Mouse (Mus musculus): ENCODE data around the gene Ldha. TPM values are rescaled to one million over a fixed set of nuclear protein-coding genes. Genes with fewer than 3 reads are reported as not detected.
"Not testable (repeated sequence)": the region's sequence is repeated elsewhere in the genome, so short reads cannot be mapped to it uniquely, and the experiment has no call there.

The Ldha gene
- polyA plus RNA-seq (2015; fragmentation: Nextera tagmentation; extraction: Ambion mirVana): 1,645 and 1,659 TPM in 2 replicates

GRCm38 (mm10) chr7:46840787-46841525, at the start of gene Ldha:
Ldha (plus strand) TSS chr7:46841475.
- no peak for ATAC-seq (ENCODE audit: low FRiP score, low read depth)
- peaks cover 9% of the 10 kb centered on the region for H3K27me3 ChIP-seq
- no peak within 1 kb of the TSS for H3K4me3 ChIP-seq
- WGBS: 23% methylated on average over 6 of the region's 6 CpGs
- H3K4me1 ChIP-seq: peaks cover 29% of the 10 kb centered on the region
- H3K27ac ChIP-seq: no peak within 1 kb of the TSS
- H3K9ac ChIP-seq: no peak within 1 kb of the TSS
- H3K9me3 ChIP-seq: no peaks in the 10 kb centered on the region
- H3K36me3 ChIP-seq: no peaks in the 10 kb centered on the region
- no peak within 1 kb of the TSS for H3K4me2 ChIP-seq (replicated peaks)

DNA sequence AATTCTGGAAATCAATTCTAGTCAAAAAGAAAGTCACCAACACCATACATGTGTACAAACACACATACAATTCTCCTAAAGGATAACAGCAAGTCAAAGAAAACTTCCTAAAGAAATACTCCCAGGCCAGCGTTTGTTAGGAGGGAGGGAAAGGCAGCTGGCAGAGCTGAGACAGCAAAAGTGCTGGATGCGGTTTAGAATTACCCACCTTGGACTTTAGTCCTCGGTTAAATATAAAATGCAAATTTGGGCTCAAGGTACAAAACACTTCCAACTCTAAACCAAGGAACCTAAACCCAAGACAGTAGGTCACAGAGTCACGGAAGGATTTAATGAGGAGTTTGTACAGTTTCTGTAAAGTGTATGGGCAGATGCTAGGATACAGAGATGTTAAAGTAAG, 47.4 kb upstream of the Ldha start:
- no peaks in the 10 kb centered on the region for H3K9me3 ChIP-seq
- H3K27ac ChIP-seq: no peak overlapping the region
- no peak overlapping the region for H3K9ac ChIP-seq
- H3K4me3 ChIP-seq: no peak overlapping the region
- H3K27me3 ChIP-seq: no peaks in the 10 kb centered on the region
- no peak for ATAC-seq (ENCODE audit: low FRiP score, low read depth)
- peaks cover 15% of the 10 kb centered on the region for H3K36me3 ChIP-seq
- H3K4me1 ChIP-seq: peaks cover 25% of the 10 kb centered on the region
- WGBS: 81% methylated on average over 4 of the region's 4 CpGs
- H3K4me2 ChIP-seq (replicated peaks): no peak overlapping the region; the same call in 1 of the 2 replicates

- Histone ChIP-seq H3K4me2 (replicated peaks) (peak within 1 kb of the TSS; percentile 92), H3K27me3 (no peaks in the 10 kb centered on the region), H3K36me3 (peaks cover 9% of the 10 kb centered on the region), H3K9me3 (no peaks in the 10 kb centered on the region), H3K4me3 (peak within 1 kb of the TSS; percentile 95), H3K4me1 (peaks cover 25% of the 10 kb centered on the region), H3K27ac (peak within 1 kb of the TSS; percentile 82), H3K9ac (peak within 1 kb of the TSS; percentile 89)
- under 1% methylated on average over 64 of the region's 75 CpGs for WGBS
- peak; percentile 98 for ATAC-seq (ENCODE audit: low FRiP score, low read depth)
These were observed 45.7 kb upstream of the Ldha start, which contains the start of the genes Hps5 and Gtf2h1 for GRCm38 (mm10) chr7:46795287-46796205. Hps5 (minus strand) TSS chr7:46796064. Gtf2h1 (plus strand) TSS chr7:46796103.

DNA sequence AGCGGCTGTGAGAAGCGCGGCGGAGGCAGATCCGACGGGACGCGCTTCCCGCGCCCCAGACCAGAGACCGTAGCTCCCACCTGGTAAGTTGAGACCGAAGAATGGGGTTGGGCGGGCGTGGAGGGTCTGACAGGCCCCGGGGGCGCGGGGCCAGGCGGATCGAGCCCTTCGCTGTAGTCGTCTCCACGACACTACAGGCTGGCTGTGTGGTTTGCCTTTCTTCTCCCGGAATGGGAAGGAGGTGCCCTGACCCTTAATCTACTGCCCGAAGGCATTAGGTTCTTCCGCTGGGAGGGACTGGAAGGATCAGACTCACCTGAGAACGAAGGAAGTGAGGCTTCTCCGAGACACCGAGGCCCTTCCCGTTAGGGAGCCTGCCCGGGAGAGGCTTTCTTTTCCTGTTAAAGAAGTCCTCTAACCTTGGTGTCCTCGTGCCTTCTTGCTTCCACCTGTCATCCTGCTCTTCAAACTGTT, 45.0 kb upstream of the Ldha start:
- WGBS: 0% methylated on average over 31 of the region's 31 CpGs
- no peak for ATAC-seq (ENCODE audit: low FRiP score, low read depth)

GRCm38 (mm10) chr7:46796779-46797178, 44.5 kb upstream of the Ldha start:
- WGBS: 54% methylated on average over 6 of the region's 6 CpGs

More for the DNA sequence above, 45.0 kb upstream of the Ldha start:
- no peaks in the 10 kb centered on the region for H3K27me3 ChIP-seq
- H3K4me1 ChIP-seq: peaks cover 25% of the 10 kb centered on the region
- no peaks in the 10 kb centered on the region for H3K9me3 ChIP-seq
- H3K27ac ChIP-seq: no peak overlapping the region
- H3K36me3 ChIP-seq: peaks cover 12% of the 10 kb centered on the region
- H3K4me3 ChIP-seq: peak overlapping the region; percentile 95
- peak overlapping the region; percentile 92 for H3K4me2 ChIP-seq (replicated peaks)
- H3K9ac ChIP-seq: peak overlapping the region; percentile 89

DNA sequence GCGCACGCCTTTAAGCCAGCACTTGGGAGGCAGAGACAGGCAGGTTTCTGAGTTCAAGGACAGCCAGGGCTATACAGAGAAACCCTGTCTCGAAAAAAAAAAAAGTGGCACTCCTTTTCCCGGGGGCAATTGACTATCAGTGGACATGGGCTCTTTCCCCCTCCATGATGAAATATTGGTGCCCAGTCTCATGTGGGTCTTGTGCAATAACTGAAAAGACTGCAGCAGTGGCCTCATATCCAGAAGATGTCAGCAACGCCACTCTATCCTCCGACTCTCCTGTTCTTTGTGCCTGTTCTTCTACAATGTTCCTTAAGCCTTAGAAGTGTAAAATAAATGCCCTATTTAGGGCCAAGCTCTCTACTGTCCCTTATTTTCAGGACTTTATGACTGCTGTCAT, 30.9 kb upstream of the Ldha start:
- no peak overlapping the region for H3K4me2 ChIP-seq (replicated peaks)
- H3K9me3 ChIP-seq: no peaks in the 10 kb centered on the region
- ATAC-seq (ENCODE audit: low FRiP score, low read depth): no peak
- no peak overlapping the region for H3K4me3 ChIP-seq
- no peaks in the 10 kb centered on the region for H3K27me3 ChIP-seq
- H3K27ac ChIP-seq: no peak overlapping the region
- no peak overlapping the region for H3K9ac ChIP-seq
- H3K36me3 ChIP-seq: peaks cover 80% of the 10 kb centered on the region
- WGBS: 96% methylated on average over 6 of the region's 6 CpGs
- H3K4me1 ChIP-seq: no peaks in the 10 kb centered on the region

More at GRCm38 (mm10) chr7:46796779-46797178, 44.5 kb upstream of the Ldha start:
- no peaks in the 10 kb centered on the region for H3K27me3 ChIP-seq
- ATAC-seq (ENCODE audit: low FRiP score, low read depth): no peak
- H3K4me1 ChIP-seq: peaks cover 25% of the 10 kb centered on the region
- peak overlapping the region; percentile 95 for H3K4me3 ChIP-seq
- peak overlapping the region; percentile 89 for H3K9ac ChIP-seq
- peak overlapping the region; percentile 92 for H3K4me2 ChIP-seq (replicated peaks)
- H3K27ac ChIP-seq: no peak overlapping the region
- H3K9me3 ChIP-seq: no peaks in the 10 kb centered on the region
- H3K36me3 ChIP-seq: peaks cover 16% of the 10 kb centered on the region

GRCm38 (mm10) chr7:46814012-46814411, 27.3 kb upstream of the Ldha start:
- no peaks in the 10 kb centered on the region for H3K27me3 ChIP-seq
- no peak overlapping the region for H3K4me2 ChIP-seq (replicated peaks)
- ATAC-seq (ENCODE audit: low FRiP score, low read depth): no peak
- no peak overlapping the region for H3K9ac ChIP-seq
- no peak overlapping the region for H3K27ac ChIP-seq
- H3K36me3 ChIP-seq: peaks cover 86% of the 10 kb centered on the region
- WGBS: 90% methylated on average over 4 of the region's 4 CpGs
- no peaks in the 10 kb centered on the region for H3K4me1 ChIP-seq
- H3K4me3 ChIP-seq: no peak overlapping the region
- no peaks in the 10 kb centered on the region for H3K9me3 ChIP-seq

DNA sequence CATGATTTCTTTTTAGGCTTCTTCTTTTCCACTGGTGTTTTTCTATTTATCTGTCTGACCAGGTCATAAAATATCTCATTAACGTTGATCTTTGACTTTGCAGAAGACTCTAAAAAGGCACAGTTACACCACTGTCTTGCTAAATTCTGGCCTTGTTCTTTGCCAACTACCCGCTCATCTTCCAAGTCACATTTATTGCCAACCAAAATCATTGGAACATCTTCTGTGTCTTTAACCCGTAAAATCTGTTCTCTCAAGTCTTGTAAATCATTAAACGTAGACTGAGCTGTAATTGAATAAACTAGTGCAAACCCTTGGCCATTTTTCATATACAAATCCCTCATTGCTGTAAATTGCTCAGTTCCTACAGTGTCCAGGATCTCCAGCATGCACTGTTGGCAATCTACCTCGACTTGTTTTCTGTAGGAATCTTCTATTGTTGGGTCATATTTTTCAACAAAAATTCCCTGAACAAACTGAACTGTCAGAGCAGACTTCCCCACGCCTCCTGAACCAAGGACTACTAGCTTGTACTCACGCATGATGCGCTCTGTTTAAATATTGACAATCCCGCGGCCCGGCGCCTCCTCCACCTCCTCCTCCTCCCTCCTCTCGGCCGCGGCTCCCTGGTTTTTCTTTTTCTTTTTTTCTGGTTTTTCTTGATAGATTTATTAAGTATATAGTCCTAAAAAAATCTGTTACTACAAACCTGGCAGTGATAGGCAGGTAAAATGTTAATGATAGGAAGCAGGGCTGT, 20.2 kb upstream of the Ldha start:
- H3K4me1 ChIP-seq; H3K27me3 ChIP-seq; H3K4me3 ChIP-seq; H3K9me3 ChIP-seq; ATAC-seq (ENCODE audit: low FRiP score, low read depth); H3K9ac ChIP-seq; H3K4me2 ChIP-seq (replicated peaks); H3K27ac ChIP-seq: not testable (repeated sequence)
- H3K36me3 ChIP-seq: peaks cover 71% of the 10 kb centered on the region
- WGBS: 92% methylated on average over 15 of the region's 15 CpGs

GRCm38 (mm10) chr7:46827046-46827802, 14.1 kb upstream of the Ldha start:
- H3K36me3 ChIP-seq: peaks cover 22% of the 10 kb centered on the region
- no peak overlapping the region for H3K27ac ChIP-seq
- H3K4me3 ChIP-seq: no peak overlapping the region
- 0 out of 2 replicates have a peak, but pooled peaks cover 4% of the 10 kb centered on the region for H3K4me1 ChIP-seq
- WGBS: 69% methylated on average over 20 of the region's 20 CpGs
- no peaks in the 10 kb centered on the region for H3K27me3 ChIP-seq
- no peak for ATAC-seq (ENCODE audit: low FRiP score, low read depth)
- no peak overlapping the region for H3K4me2 ChIP-seq (replicated peaks)
- H3K9ac ChIP-seq: no peak overlapping the region
- H3K9me3 ChIP-seq: no peaks in the 10 kb centered on the region

GRCm38 (mm10) chr7:46827803-46828184, 13.5 kb upstream of the Ldha start:
- H3K4me2 ChIP-seq (replicated peaks): no peak overlapping the region
- no peaks in the 10 kb centered on the region for H3K9me3 ChIP-seq
- H3K4me1 ChIP-seq: 0 out of 2 replicates have a peak, but pooled peaks cover 4% of the 10 kb centered on the region
- H3K4me3 ChIP-seq: no peak overlapping the region
- H3K9ac ChIP-seq: no peak overlapping the region
- no peak overlapping the region for H3K27ac ChIP-seq
- no peak for ATAC-seq (ENCODE audit: low FRiP score, low read depth)
- H3K27me3 ChIP-seq: no peaks in the 10 kb centered on the region
- peaks cover 17% of the 10 kb centered on the region for H3K36me3 ChIP-seq
- 67% methylated on average over 2 of the region's 2 CpGs for WGBS

- Histone ChIP-seq H3K27me3 (no peaks in the 10 kb centered on the region), H3K36me3 (no peaks in the 10 kb centered on the region), H3K27ac (no peak overlapping the region), H3K4me1 (0 out of 2 replicates have a peak, but pooled peaks cover 4% of the 10 kb centered on the region), H3K9me3 (no peaks in the 10 kb centered on the region), H3K4me3 (no peak overlapping the region), H3K9ac (no peak overlapping the region), H3K4me2 (replicated peaks) (no peak overlapping the region)
- WGBS: 89% methylated on average over 12 of the region's 12 CpGs
- ATAC-seq (ENCODE audit: low FRiP score, low read depth): no peak
These were observed 11.4 kb upstream of the Ldha start for GRCm38 (mm10) chr7:46829911-46830310.
